8 mouse cellular contexts compared by ENCODE assay signal in the genomic region with DNA sequence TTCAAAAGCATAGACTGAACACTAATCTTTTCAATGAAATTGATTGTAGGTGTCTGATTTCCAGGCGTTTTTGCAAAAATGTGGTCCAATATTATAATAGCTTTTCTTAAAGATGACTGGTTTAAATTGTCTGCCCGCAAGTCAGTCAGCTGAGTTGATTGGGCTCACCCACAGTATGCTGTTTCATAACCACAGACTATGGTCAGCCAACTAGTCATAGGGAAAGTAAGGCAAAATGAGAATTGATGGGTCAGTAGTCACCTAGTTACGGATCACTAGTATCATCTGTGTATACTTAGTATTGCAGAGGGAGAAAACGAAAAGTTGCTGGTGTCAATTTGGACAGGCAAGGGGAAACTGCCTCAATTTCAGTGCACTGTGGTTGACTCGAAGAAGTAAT. TPM values are rescaled to one million over a fixed set of nuclear protein-coding genes. Genes with fewer than 3 reads are reported as not detected.
DNase-seq lines count a peak whose midpoint lies in the region; ATAC-seq and TF ChIP-seq lines count a peak whose summit lies in the region.

No protein-coding gene starts in this region.

- no peaks in the 10 kb centered on the region for H3K27me3 ChIP-seq in kidney, adult 2 months (replicated peaks; ENCODE audit: control insufficient read depth, insufficient read depth, low read length)
- no peaks in the 10 kb centered on the region for H3K27me3 ChIP-seq in MEL (ENCODE audit: control insufficient read depth in 1 of 2, insufficient read depth in 2 of 2, low read length in 2 of 2)
- H3K27me3 ChIP-seq in hindbrain, embryonic 11.5 days (ENCODE audit: control insufficient read depth, insufficient read depth, low read length) = no peaks in the 10 kb centered on the region
- peaks cover 4% of the 10 kb centered on the region; the same call in 1 of the 2 replicates for H3K27me3 ChIP-seq in midbrain, embryonic 12.5 days

- 0 out of 2 replicates have a peak, but pooled peaks cover 5% of the 10 kb centered on the region for H3K36me3 ChIP-seq in kidney, adult 2 months (ENCODE audit: control insufficient read depth, insufficient read depth, low read length)
- H3K36me3 ChIP-seq in MEL (ENCODE audit: control insufficient read depth in 1 of 2, insufficient read depth in 2 of 2, low read length in 2 of 2) = peaks cover 5 to 13% of the 10 kb centered on the region in 2 experiments
- H3K36me3 ChIP-seq in hindbrain, embryonic 11.5 days (ENCODE audit: control insufficient read depth, insufficient read depth, low read length) = no peaks in the 10 kb centered on the region
- peaks cover 25% of the 10 kb centered on the region for H3K36me3 ChIP-seq in midbrain, embryonic 12.5 days

- peak; percentile 36 for DNase-seq in kidney, adult 2 months
- no peak for DNase-seq in kidney, postnatal 25 days
- peak; percentile 19 for DNase-seq in MEL (ENCODE audit: low read depth, low spot score)
- no peak for DNase-seq in hindbrain, embryonic 11.5 days (ENCODE audit: low spot score)
- no peak for DNase-seq in adrenal gland, postnatal 25 days
- no peak for DNase-seq in adrenal gland, postnatal 14 days

- H3K9ac ChIP-seq in MEL (ENCODE audit: control insufficient read depth, low read depth, low read length, poor library complexity, severe bottlenecking) = peak overlapping the region; percentile 85
- peak overlapping the region; percentile 76 for H3K9ac ChIP-seq in hindbrain, embryonic 11.5 days (ENCODE audit: low read depth, low read length)
- peak overlapping the region; percentile 92 for H3K9ac ChIP-seq in midbrain, embryonic 12.5 days (replicated peaks)

- TF ChIP-seq RAD21 in MEL (IDR thresholded peaks at IDR 0.05; ENCODE audit: low read depth, low read length) = no peak

- no peak for TF ChIP-seq CTCF in kidney, adult 2 months (conservative IDR thresholded peaks at IDR 0.05; ENCODE audit: insufficient read depth, insufficient read length, low read depth, low read length)
- no peak for TF ChIP-seq CTCF in MEL (IDR thresholded peaks at IDR 0.05 in 2 of 3, conservative IDR thresholded peaks at IDR 0.05 in 1 of 3; ENCODE audit: control insufficient read depth in 1 of 3, insufficient read depth in 1 of 3, low read depth in 2 of 3, low read length in 3 of 3, poor library complexity in 1 of 3, severe bottlenecking in 1 of 3)

- 46% methylated on average over 5 of the region's 5 CpGs for WGBS in kidney, adult 2 months
- 71% methylated on average over 5 of the region's 5 CpGs for WGBS in hindbrain, embryonic 11.5 days
- WGBS in midbrain, embryonic 12.5 days = 72% methylated on average over 5 of the region's 5 CpGs

- TF ChIP-seq POLR2A in kidney, adult 2 months (IDR thresholded peaks at IDR 0.05; ENCODE audit: low read depth, low read length) = no peak
- no peak for TF ChIP-seq POLR2A in MEL (IDR thresholded peaks at IDR 0.05; ENCODE audit: control insufficient read depth in 1 of 2, insufficient read depth in 1 of 2, low read depth in 1 of 2, low read length in 2 of 2, poor library complexity in 1 of 2)

- no peak for ATAC-seq in hindbrain, embryonic 11.5 days (ENCODE audit: low FRiP score)
- ATAC-seq in midbrain, embryonic 12.5 days (ENCODE audit: low FRiP score, low read depth) = no peak
- ATAC-seq in monocyte, adult 5-6 weeks (replicated peaks; ENCODE audit: insufficient number of reproducible peaks, low FRiP score, low TSS enrichment, poor library complexity, severe bottlenecking) = no peak

- peak overlapping the region; percentile 33 for H3K4me2 ChIP-seq in hindbrain, embryonic 11.5 days (replicated peaks; ENCODE audit: low read depth, low read length)
- H3K4me2 ChIP-seq in midbrain, embryonic 12.5 days (replicated peaks) = peak overlapping the region; percentile 67

- H3K4me3 ChIP-seq in kidney, adult 2 months (ENCODE audit: insufficient read depth, low read depth, low read length) = peak overlapping the region; percentile 68
- peak overlapping the region; percentile 69 to 96 for H3K4me3 ChIP-seq in MEL (ENCODE audit: control insufficient read depth in 1 of 2, insufficient read depth in 1 of 2, low read depth in 2 of 2, low read length in 2 of 2)
- H3K4me3 ChIP-seq in hindbrain, embryonic 11.5 days (ENCODE audit: low read depth, low read length) = peak overlapping the region; percentile 63
- peak overlapping the region; percentile 86 for H3K4me3 ChIP-seq in midbrain, embryonic 12.5 days

- TF ChIP-seq EP300 in MEL (IDR thresholded peaks at IDR 0.05; ENCODE audit: low read depth in 1 of 2, low read length in 2 of 2) = no peak

- H3K9me3 ChIP-seq in MEL (replicated peaks; ENCODE audit: insufficient read depth, low read length) = no peaks in the 10 kb centered on the region
- H3K9me3 ChIP-seq in hindbrain, embryonic 11.5 days (ENCODE audit: control insufficient read depth, low read length) = no peaks in the 10 kb centered on the region
- H3K9me3 ChIP-seq in midbrain, embryonic 12.5 days = no peaks in the 10 kb centered on the region

- H3K27ac ChIP-seq in kidney, adult 2 months (ENCODE audit: insufficient read depth, low read depth, low read length) = peak overlapping the region; percentile 76; the same call in 1 of the 2 replicates
- H3K27ac ChIP-seq in MEL (ENCODE audit: control insufficient read depth, low read depth, low read length) = no peak overlapping the region
- H3K27ac ChIP-seq in hindbrain, embryonic 11.5 days (ENCODE audit: low read depth, low read length) = no peak overlapping the region
- H3K27ac ChIP-seq in midbrain, embryonic 12.5 days (replicated peaks) = no peak overlapping the region

- H3K79me2 ChIP-seq in MEL (ENCODE audit: control insufficient read depth, insufficient read depth, low read length, poor library complexity) = peaks cover 25% of the 10 kb centered on the region

- peaks cover 3% of the 10 kb centered on the region; the same call in 1 of the 2 replicates for H3K4me1 ChIP-seq in kidney, adult 2 months (ENCODE audit: control insufficient read depth, insufficient read depth, low read length)
- H3K4me1 ChIP-seq in MEL (ENCODE audit: control insufficient read depth in 1 of 2, insufficient read depth in 2 of 2, low read length in 2 of 2) = peaks cover 4 to 17% of the 10 kb centered on the region in 2 experiments
- H3K4me1 ChIP-seq in hindbrain, embryonic 11.5 days (replicated peaks; ENCODE audit: control insufficient read depth, insufficient read depth, low read length) = 0 out of 2 replicates have a peak, but pooled peaks cover 2% of the 10 kb centered on the region
- H3K4me1 ChIP-seq in midbrain, embryonic 12.5 days = peaks cover 8% of the 10 kb centered on the region

TF ChIP-seq in MEL, 35 proteins besides CTCF, POLR2A, EP300 and RAD21:
- no peak for TF ChIP-seq ZC3H11A (IDR thresholded peaks at IDR 0.05; ENCODE audit: low read depth, low read length)
- no peak for TF ChIP-seq CHD2 (IDR thresholded peaks at IDR 0.05; ENCODE audit: low read length)
- no peak for TF ChIP-seq JUND (IDR thresholded peaks at IDR 0.05; ENCODE audit: low read depth, low read length)
- no peak for TF ChIP-seq UBTF (IDR thresholded peaks at IDR 0.05; ENCODE audit: borderline replicate concordance, insufficient read depth, low read depth, low read length)
- no peak for TF ChIP-seq MYB (IDR thresholded peaks at IDR 0.05; ENCODE audit: low read depth, low read length)

RNA-seq across cellular contexts. Expression of a gene that starts 1.2 kb away (rescaled TPM):
- polyA plus RNA-seq in kidney, adult 2 months (2012; rRNA removed) = 13.5 and 15.6 TPM in 2 replicates
- 16.9 and 17.2 TPM in 2 replicates for total RNA-seq in MEL (2012; rRNA removed)
- polyA plus RNA-seq in MEL (2012; ENCODE audit: insufficient read depth in 1 of 2, insufficient read length in 2 of 2, low read depth in 1 of 2, low replicate concordance in 2 of 2, missing spikeins in 1 of 2) = 10 to 100 TPM in 1 of 2 experiments, not detected in 1; 27.7 TPM
- 51.5 and 51.7 TPM in 2 replicates for polyA plus RNA-seq in hindbrain, embryonic 11.5 days (2014; fragmentation: Nextera tagmentation; extraction: Ambion mirVana)
- polyA plus RNA-seq in midbrain, embryonic 12.5 days (2016; fragmentation: Nextera tagmentation; extraction: Ambion mirVana) = 59.2 and 60.5 TPM in 2 replicates
- 52.2 and 62.0 TPM in 2 replicates for total RNA-seq in adrenal gland, postnatal 25 days (2021)
- total RNA-seq in monocyte, adult 5-6 weeks (2017) = 41.7 to 93.1 TPM (median 56.3 TPM) in 3 replicates
- total RNA-seq in adrenal gland, postnatal 14 days (2021) = 43.0 and 50.8 TPM in 2 replicates

RNA-seq across cellular contexts. Expression of a gene that starts 23.8 kb away (rescaled TPM):
- polyA plus RNA-seq in kidney, adult 2 months (2012; rRNA removed) = 8.1 and 9.0 TPM in 2 replicates
- not detected in 2 replicates for total RNA-seq in MEL (2012; rRNA removed)
- not detected for polyA plus RNA-seq in MEL (2012; ENCODE audit: insufficient read depth in 1 of 2, insufficient read length in 2 of 2, low read depth in 1 of 2, low replicate concordance in 2 of 2, missing spikeins in 1 of 2)
- 0.32 and 0.71 TPM in 2 replicates for polyA plus RNA-seq in hindbrain, embryonic 11.5 days (2014; fragmentation: Nextera tagmentation; extraction: Ambion mirVana)
- 0.17 and 0.64 TPM in 2 replicates for polyA plus RNA-seq in midbrain, embryonic 12.5 days (2016; fragmentation: Nextera tagmentation; extraction: Ambion mirVana)
- total RNA-seq in adrenal gland, postnatal 25 days (2021) = 3.6 and 4.2 TPM in 2 replicates
- 1.2 to 4.4 TPM (median 1.6 TPM) in 3 replicates for total RNA-seq in monocyte, adult 5-6 weeks (2017)
- 11.4 and 12.2 TPM in 2 replicates for total RNA-seq in adrenal gland, postnatal 14 days (2021)

RNA-seq across cellular contexts. Expression of a gene that starts 27.6 kb away (rescaled TPM):
- 14.2 and 14.8 TPM in 2 replicates for polyA plus RNA-seq in kidney, adult 2 months (2012; rRNA removed)
- 0.08 and 0.10 TPM in 2 replicates for total RNA-seq in MEL (2012; rRNA removed)
- 1 to 10 TPM in 1 of 2 experiments, not detected in 1; 1.9 TPM for polyA plus RNA-seq in MEL (2012; ENCODE audit: insufficient read depth in 1 of 2, insufficient read length in 2 of 2, low read depth in 1 of 2, low replicate concordance in 2 of 2, missing spikeins in 1 of 2)
- polyA plus RNA-seq in hindbrain, embryonic 11.5 days (2014; fragmentation: Nextera tagmentation; extraction: Ambion mirVana) = 6.5 and 7.6 TPM in 2 replicates
- 8.2 and 9.6 TPM in 2 replicates for polyA plus RNA-seq in midbrain, embryonic 12.5 days (2016; fragmentation: Nextera tagmentation; extraction: Ambion mirVana)
- 31.1 and 43.3 TPM in 2 replicates for total RNA-seq in adrenal gland, postnatal 25 days (2021)
- 6.7 to 12.2 TPM (median 11.9 TPM) in 3 replicates for total RNA-seq in monocyte, adult 5-6 weeks (2017)
- 22.8 and 27.4 TPM in 2 replicates for total RNA-seq in adrenal gland, postnatal 14 days (2021)

RNA-seq across cellular contexts. Expression of a gene that starts 56.4 kb away (rescaled TPM):
- polyA plus RNA-seq in kidney, adult 2 months (2012; rRNA removed) = 155 and 160 TPM in 2 replicates
- 41.0 and 47.3 TPM in 2 replicates for total RNA-seq in MEL (2012; rRNA removed)
- 10 to 100 TPM; 50.0 to 86.3 TPM for polyA plus RNA-seq in MEL (2012; ENCODE audit: insufficient read depth in 1 of 2, insufficient read length in 2 of 2, low read depth in 1 of 2, low replicate concordance in 2 of 2, missing spikeins in 1 of 2)
- polyA plus RNA-seq in hindbrain, embryonic 11.5 days (2014; fragmentation: Nextera tagmentation; extraction: Ambion mirVana) = 82.4 and 83.5 TPM in 2 replicates
- 77.2 and 78.0 TPM in 2 replicates for polyA plus RNA-seq in midbrain, embryonic 12.5 days (2016; fragmentation: Nextera tagmentation; extraction: Ambion mirVana)
- total RNA-seq in adrenal gland, postnatal 25 days (2021) = 240 and 253 TPM in 2 replicates
- total RNA-seq in monocyte, adult 5-6 weeks (2017) = 25.3 to 47.3 TPM (median 27.9 TPM) in 3 replicates
- 211 and 233 TPM in 2 replicates for total RNA-seq in adrenal gland, postnatal 14 days (2021)

Comparison
In these comparisons a context has a peak if more than half of its experiments do, and no peak if none do; other contexts are left out.
1. DNase-seq: peak in kidney, adult 2 months (single experiment) and MEL (single experiment); none in kidney, postnatal 25 days (0 of 2), hindbrain, embryonic 11.5 days (single experiment), adrenal gland, postnatal 25 days (single experiment) and adrenal gland, postnatal 14 days (single experiment).
2. Peak in every context shown above with its lines, with median percentiles within 50 percentile points of each other: H3K4me3 ChIP-seq and H3K9ac ChIP-seq.